20 mouse cellular contexts compared by ENCODE assay signal in the genomic region with DNA sequence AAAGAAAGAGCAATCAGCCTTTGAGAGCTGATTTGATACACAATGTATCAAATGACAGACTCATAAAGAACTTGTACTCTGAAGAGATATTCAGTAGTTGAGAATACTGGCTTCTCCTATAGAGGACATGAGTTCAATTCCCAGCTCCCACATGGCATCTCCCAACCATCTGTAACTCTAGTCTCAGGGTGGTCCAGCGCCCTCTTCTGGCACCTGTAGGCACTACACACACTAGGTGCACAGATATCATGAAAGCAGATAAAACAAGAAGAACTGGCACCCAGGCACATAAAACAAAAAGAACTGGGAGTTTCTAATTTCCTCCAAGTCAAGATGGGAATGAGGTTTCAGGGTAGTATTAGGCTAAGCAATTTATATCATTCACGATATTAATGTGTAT. TPM values are rescaled to one million over a fixed set of nuclear protein-coding genes. Genes with fewer than 3 reads are reported as not detected.
A peak's percentile ranks its signal among the peaks of the same experiment; 100 is the strongest.
DNase-seq lines count a peak whose midpoint lies in the region; ATAC-seq and TF ChIP-seq lines count a peak whose summit lies in the region.
"Had no signal": no experiment of that assay in that cellular context is flagged by ENCODE, and none has a peak within 500 bp of the region (broad histone marks: within the 10 kb centered on the region; RNA-seq: fewer than 3 reads in every experiment).

No protein-coding gene starts in this region.

- H3K9ac ChIP-seq in intestine, postnatal 0 days (ENCODE audit: low read depth, low read length): no peak overlapping the region
- no peak overlapping the region for H3K9ac ChIP-seq in intestine, embryonic 16.5 days (ENCODE audit: low read depth, low read length)
- H3K9ac ChIP-seq in lung, postnatal 0 days (replicated peaks; ENCODE audit: low read depth): no peak overlapping the region
- no peak overlapping the region for H3K9ac ChIP-seq in ES-E14 (ENCODE audit: insufficient read depth, low read depth, low read length, poor library complexity, severe bottlenecking)
- H3K9ac ChIP-seq: forebrain, embryonic 15.5 days; kidney, embryonic 15.5 days had no signal

- no peak for TF ChIP-seq POLR2A in brain, embryonic 14.5 days (IDR thresholded peaks at IDR 0.05; ENCODE audit: borderline replicate concordance, extremely low read depth, insufficient read depth, insufficient read length, poor library complexity, severe bottlenecking)

- TF ChIP-seq CTCF in intestine, postnatal 0 days (IDR thresholded peaks at IDR 0.05; ENCODE audit: low read depth): peak; percentile 21; the same call in 1 of the 2 replicates
- peak; percentile 19 for TF ChIP-seq CTCF in lung, postnatal 0 days (IDR thresholded peaks at IDR 0.05)
- TF ChIP-seq CTCF in brain, embryonic 14.5 days (IDR thresholded peaks at IDR 0.05; ENCODE audit: borderline replicate concordance, extremely low read depth, insufficient read depth, insufficient read length): peak; percentile 15; the same call in 1 of the 2 replicates

- no peak overlapping the region for H3K4me3 ChIP-seq in intestine, postnatal 0 days (ENCODE audit: low read depth, low read length)
- H3K4me3 ChIP-seq in intestine, embryonic 16.5 days (ENCODE audit: low read length): no peak overlapping the region
- no peak overlapping the region for H3K4me3 ChIP-seq in lung, postnatal 0 days (ENCODE audit: low read depth, low read length)
- no peak overlapping the region for H3K4me3 ChIP-seq in ES-E14 (ENCODE audit: insufficient read depth in 1 of 2, low read depth in 1 of 2, low read length in 2 of 2, poor library complexity in 1 of 2, severe bottlenecking in 1 of 2)
- H3K4me3 ChIP-seq: forebrain, embryonic 15.5 days; heart, embryonic 10.5 days; kidney, embryonic 15.5 days had no signal

- TF ChIP-seq EP300 in lung, postnatal 0 days (IDR thresholded peaks at IDR 0.05): no peak

- no peak for ATAC-seq in intestine, postnatal 0 days
- ATAC-seq in intestine, embryonic 16.5 days: no peak
- no peak for ATAC-seq in lung, postnatal 0 days
- ATAC-seq: forebrain, embryonic 15.5 days had no signal

- 77% methylated on average over 2 of the region's 2 CpGs for WGBS in intestine, postnatal 0 days
- WGBS in intestine, embryonic 16.5 days: 78% methylated on average over 2 of the region's 2 CpGs
- 82% methylated on average over 2 of the region's 2 CpGs for WGBS in lung, postnatal 0 days

- no peaks in the 10 kb centered on the region for H3K27me3 ChIP-seq in intestine, postnatal 0 days (replicated peaks; ENCODE audit: control insufficient read depth, insufficient read depth, low read length)
- H3K27me3 ChIP-seq in intestine, embryonic 16.5 days (replicated peaks; ENCODE audit: control insufficient read depth, insufficient read depth, low read length): no peaks in the 10 kb centered on the region
- H3K27me3 ChIP-seq in lung, postnatal 0 days (replicated peaks; ENCODE audit: insufficient read depth, low read length): no peaks in the 10 kb centered on the region
- H3K27me3 ChIP-seq: forebrain, embryonic 15.5 days; kidney, embryonic 15.5 days had no signal

- DNase-seq in lung, postnatal 0 days (ENCODE audit: low spot score): no peak
- no peak for DNase-seq in lung, adult 18-20 months
- DNase-seq in ES-E14 (ENCODE audit: low read depth, low spot score) (no peak), MN1 (ENCODE audit: low spot score) (no peak)
- DNase-seq in brain, embryonic 14.5 days (ENCODE audit: low read depth): no peak
- DNase-seq in gastrocnemius, postnatal 25 days: no peak
- DNase-seq: adrenal gland, adult 8-10 months; B cell, adult 2 months; cerebellum, postnatal 14 days; gastrocnemius, postnatal 36 days; layer of hippocampus, postnatal 36 days; left cerebral cortex, postnatal 4 days; midbrain, embryonic 14.5 days; thymus, postnatal 25 days had no signal

- H3K27ac ChIP-seq in intestine, postnatal 0 days (ENCODE audit: low read depth, low read length): no peak overlapping the region
- H3K27ac ChIP-seq in intestine, embryonic 16.5 days (ENCODE audit: low read length): no peak overlapping the region
- no peak overlapping the region for H3K27ac ChIP-seq in lung, postnatal 0 days (ENCODE audit: low read length)
- no peak overlapping the region for H3K27ac ChIP-seq in ES-E14 (ENCODE audit: insufficient read depth, low read depth, low read length, poor library complexity, severe bottlenecking)
- H3K27ac ChIP-seq: forebrain, embryonic 15.5 days; kidney, embryonic 15.5 days; stomach, postnatal 0 days had no signal

- in situ Hi-C loops in ES-E14 (cut with MboI; ENCODE audit: low sequenced_read_pairs in 2 of 2, unreplicated experiment in 2 of 2): no loop called here

- no peaks in the 10 kb centered on the region for H3K4me1 ChIP-seq in intestine, postnatal 0 days (replicated peaks; ENCODE audit: control insufficient read depth, insufficient read depth, low read length)
- H3K4me1 ChIP-seq in intestine, embryonic 16.5 days (ENCODE audit: control insufficient read depth, insufficient read depth, low read length): no peaks in the 10 kb centered on the region
- H3K4me1 ChIP-seq in lung, postnatal 0 days (ENCODE audit: insufficient read depth, low read depth, low read length): no peaks in the 10 kb centered on the region
- no peaks in the 10 kb centered on the region for H3K4me1 ChIP-seq in ES-E14 (ENCODE audit: control insufficient read depth in 2 of 2, insufficient read depth in 2 of 2, low read length in 2 of 2, poor library complexity in 1 of 2)
- H3K4me1 ChIP-seq: forebrain, embryonic 15.5 days; heart, embryonic 10.5 days; kidney, embryonic 15.5 days had no signal

- H3K4me2 ChIP-seq in intestine, postnatal 0 days (replicated peaks; ENCODE audit: low read depth): no peak overlapping the region
- H3K4me2 ChIP-seq in intestine, embryonic 16.5 days (ENCODE audit: low read depth, low read length): no peak overlapping the region
- no peak overlapping the region for H3K4me2 ChIP-seq in lung, postnatal 0 days (replicated peaks; ENCODE audit: low read depth, low read length)
- H3K4me2 ChIP-seq: forebrain, embryonic 15.5 days; kidney, embryonic 15.5 days had no signal

- H3K36me3 ChIP-seq in intestine, postnatal 0 days (ENCODE audit: control insufficient read depth, insufficient read depth): no peaks in the 10 kb centered on the region
- H3K36me3 ChIP-seq in intestine, embryonic 16.5 days (ENCODE audit: control insufficient read depth, insufficient read depth, low read length): no peaks in the 10 kb centered on the region
- H3K36me3 ChIP-seq in lung, postnatal 0 days (ENCODE audit: insufficient read depth, low read length): no peaks in the 10 kb centered on the region
- H3K36me3 ChIP-seq in ES-E14 (ENCODE audit: control insufficient read depth, insufficient read depth, low read length, poor library complexity, severe bottlenecking): no peaks in the 10 kb centered on the region
- H3K36me3 ChIP-seq: forebrain, embryonic 15.5 days; heart, embryonic 10.5 days; kidney, embryonic 15.5 days had no signal

- H3K9me3 ChIP-seq in intestine, postnatal 0 days (ENCODE audit: control insufficient read depth): no peaks in the 10 kb centered on the region
- no peaks in the 10 kb centered on the region for H3K9me3 ChIP-seq in intestine, embryonic 16.5 days (ENCODE audit: control insufficient read depth, low read length)
- no peaks in the 10 kb centered on the region for H3K9me3 ChIP-seq in lung, postnatal 0 days (ENCODE audit: low read length)
- no peaks in the 10 kb centered on the region for H3K9me3 ChIP-seq in ES-E14 (ENCODE audit: control insufficient read depth, insufficient read depth, low read depth, low read length)
- H3K9me3 ChIP-seq: heart, embryonic 10.5 days; kidney, embryonic 15.5 days had no signal

TF ChIP-seq in ES-E14, 5 proteins besides CTCF, POLR2A, EP300 and RAD21:
- TF ChIP-seq HCFC1 (IDR thresholded peaks at IDR 0.05; ENCODE audit: borderline replicate concordance, insufficient read depth, low read length) (no peak), ZC3H11A (IDR thresholded peaks at IDR 0.05; ENCODE audit: borderline replicate concordance, low read depth, low read length) (peak; percentile 39; the same call in 1 of the 2 replicates)

RNA-seq across cellular contexts. Expression of gene Peg10, which starts 52.3 kb away (rescaled TPM):
- polyA plus RNA-seq in intestine, postnatal 0 days (2015; fragmentation: Nextera tagmentation; extraction: Ambion mirVana): 0.55 TPM in 2 replicates
- polyA plus RNA-seq in intestine, embryonic 16.5 days (2015; fragmentation: Nextera tagmentation; extraction: Ambion mirVana): 1.6 and 1.7 TPM in 2 replicates
- polyA plus RNA-seq in lung, postnatal 0 days (2015; fragmentation: Nextera tagmentation; extraction: Ambion mirVana): 0.39 and 0.49 TPM in 2 replicates
- 73.3 and 225 TPM in 2 replicates for total RNA-seq in ES-E14 (2012; rRNA removed)
- 71.4 and 111 TPM in 2 replicates for polyA plus RNA-seq in brain, embryonic 14.5 days (2012; rRNA removed)
- total RNA-seq in gastrocnemius, postnatal 25 days (2021): 1 to 10 TPM; 2.2 to 3.1 TPM

RNA-seq across cellular contexts. Expression of gene Sgce, which starts 52.4 kb away (rescaled TPM):
- polyA plus RNA-seq in intestine, postnatal 0 days (2015; fragmentation: Nextera tagmentation; extraction: Ambion mirVana): 25.5 and 29.7 TPM in 2 replicates
- 38.8 and 40.6 TPM in 2 replicates for polyA plus RNA-seq in intestine, embryonic 16.5 days (2015; fragmentation: Nextera tagmentation; extraction: Ambion mirVana)
- polyA plus RNA-seq in lung, postnatal 0 days (2015; fragmentation: Nextera tagmentation; extraction: Ambion mirVana): 84.5 and 101 TPM in 2 replicates
- total RNA-seq in ES-E14 (2012; rRNA removed): 9.0 and 19.1 TPM in 2 replicates
- polyA plus RNA-seq in brain, embryonic 14.5 days (2012; rRNA removed): 39.6 and 43.4 TPM in 2 replicates
- total RNA-seq in gastrocnemius, postnatal 25 days (2021): 10 to 100 TPM; 10.2 to 12.1 TPM

Comparison
In these comparisons a context has a peak if more than half of its experiments do, and no peak if none do; other contexts are left out.
1. RNA of gene Peg10, which starts 52.3 kb away (polyA plus RNA-seq): 71.4 to 111 TPM in brain, embryonic 14.5 days; 1.6 to 1.7 TPM in intestine, embryonic 16.5 days, 0.55 TPM in intestine, postnatal 0 days and 0.39 to 0.49 TPM in lung, postnatal 0 days; every median in the first group is over 10 times any median in the second.
2. Peak in every context shown above with its lines, with median percentiles within 50 percentile points of each other: CTCF ChIP-seq.